Mouse (Mus musculus) thymus, adult 2 months (tissue): ENCODE data around the gene Mybl2.
A peak's percentile ranks its signal among the peaks of the same experiment; 100 is the strongest.

ENCODE experiments used
- CTCF ChIP-seq: fragments of 200-500 bp; IDR thresholded peaks from 2 replicates; pipeline ENCODE4 v1.5.1; 2012; ENCODE audit warnings: mild to moderate bottlenecking, control low read depth, low read length, moderate library complexity, borderline replicate concordance; ENCODE audit not compliant: control insufficient read depth, poor library complexity, insufficient read depth; ENCODE audit errors: extremely low read depth
- POLR2A ChIP-seq: fragments of 200-500 bp; IDR thresholded peaks from 2 replicates; pipeline ENCODE4 v1.6.1; 2012; ENCODE audit warnings: mild to moderate bottlenecking, low read length, control low read depth, moderate library complexity; ENCODE audit not compliant: control insufficient read depth, poor library complexity, insufficient read depth; ENCODE audit errors: extremely low read depth

- TF ChIP-seq CTCF (peak; percentile 88), POLR2A (no peak)
Measured at GRCm38 (mm10) chr2:163101646-163102203, 47.2 kb downstream of the Mybl2 start.
